In the genomic region with DNA sequence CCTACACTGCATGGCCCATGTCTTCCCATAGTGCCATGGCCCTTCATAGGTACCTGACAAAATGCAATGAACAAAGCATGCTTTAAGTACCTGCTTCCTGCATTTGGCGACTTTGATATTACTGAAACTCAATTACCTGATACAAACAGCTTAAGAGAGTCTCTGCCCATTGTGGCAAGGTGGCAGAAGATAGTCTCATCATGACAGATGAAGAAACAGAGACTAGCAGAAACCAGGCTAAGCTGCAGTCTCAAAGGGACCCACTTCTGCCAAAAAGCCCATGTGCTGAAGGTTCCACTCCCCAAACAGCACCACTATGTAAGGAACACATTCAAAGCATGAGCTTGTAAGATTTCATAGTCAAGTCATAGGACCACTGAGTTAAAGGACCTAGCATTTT, we compare ENCODE assay signal across 21 mouse cellular contexts. TPM values are rescaled to one million over a fixed set of nuclear protein-coding genes. Genes with fewer than 3 reads are reported as not detected.
DNase-seq lines count a peak whose midpoint lies in the region; ATAC-seq lines count a peak whose summit lies in the region.
"Had no signal": no experiment of that assay in that cellular context is flagged by ENCODE, and none has a peak within 500 bp of the region (broad histone marks: within the 10 kb centered on the region; RNA-seq: fewer than 3 reads in every experiment).

No protein-coding gene starts in this region.

- H3K9ac ChIP-seq in heart, embryonic 12.5 days, result no peak overlapping the region
- H3K9ac ChIP-seq in heart, embryonic 16.5 days (ENCODE audit: low read length), result no peak overlapping the region
- H3K9ac ChIP-seq in liver, embryonic 13.5 days, result 0 out of 2 replicates have a peak overlapping the region, but pooled peaks have one; percentile 22
- H3K9ac ChIP-seq in liver, embryonic 15.5 days, result no peak overlapping the region
- no peak overlapping the region for H3K9ac ChIP-seq in hindbrain, embryonic 11.5 days (ENCODE audit: low read depth, low read length)
- H3K9ac ChIP-seq: forebrain, embryonic 13.5 days; hindbrain, embryonic 14.5 days; intestine, embryonic 15.5 days had no signal

- peaks cover 84% of the 10 kb centered on the region for H3K4me1 ChIP-seq in heart, embryonic 12.5 days (replicated peaks)
- peaks cover 69% of the 10 kb centered on the region for H3K4me1 ChIP-seq in heart, embryonic 16.5 days (ENCODE audit: control insufficient read depth, insufficient read depth, low read length)
- H3K4me1 ChIP-seq in liver, embryonic 13.5 days (replicated peaks), result peaks cover 39% of the 10 kb centered on the region
- H3K4me1 ChIP-seq in liver, embryonic 15.5 days (replicated peaks), result peaks cover 27% of the 10 kb centered on the region
- no peaks in the 10 kb centered on the region for H3K4me1 ChIP-seq in hindbrain, embryonic 11.5 days (replicated peaks; ENCODE audit: control insufficient read depth, insufficient read depth, low read length)
- H3K4me1 ChIP-seq: embryonic facial prominence, embryonic 10.5 days; forebrain, embryonic 13.5 days; intestine, embryonic 15.5 days had no signal

- 80% methylated on average over 1 of the region's 1 CpGs for WGBS in heart, embryonic 12.5 days
- WGBS in heart, embryonic 16.5 days, result 78% methylated on average over 1 of the region's 1 CpGs
- WGBS in liver, embryonic 13.5 days (ENCODE audit: insufficient replicate concordance), result 60% methylated on average over 1 of the region's 1 CpGs
- WGBS in liver, embryonic 15.5 days (ENCODE audit: insufficient replicate concordance), result 61% methylated on average over 1 of the region's 1 CpGs
- WGBS in hindbrain, embryonic 11.5 days, result 79% methylated on average over 1 of the region's 1 CpGs

- H3K9me3 ChIP-seq in heart, embryonic 12.5 days (replicated peaks), result no peaks in the 10 kb centered on the region
- no peaks in the 10 kb centered on the region for H3K9me3 ChIP-seq in heart, embryonic 16.5 days (replicated peaks; ENCODE audit: control insufficient read depth, low read length)
- no peaks in the 10 kb centered on the region for H3K9me3 ChIP-seq in liver, embryonic 13.5 days (replicated peaks)
- H3K9me3 ChIP-seq in liver, embryonic 15.5 days (replicated peaks), result no peaks in the 10 kb centered on the region
- no peaks in the 10 kb centered on the region for H3K9me3 ChIP-seq in hindbrain, embryonic 11.5 days (ENCODE audit: control insufficient read depth, low read length)
- H3K9me3 ChIP-seq: embryonic facial prominence, embryonic 10.5 days; forebrain, embryonic 13.5 days; intestine, embryonic 15.5 days had no signal

- H3K27me3 ChIP-seq in heart, embryonic 12.5 days (replicated peaks), result no peaks in the 10 kb centered on the region
- H3K27me3 ChIP-seq in heart, embryonic 16.5 days (ENCODE audit: control insufficient read depth, insufficient read depth, low read length), result no peaks in the 10 kb centered on the region
- peaks cover 18% of the 10 kb centered on the region for H3K27me3 ChIP-seq in liver, embryonic 13.5 days
- peaks cover 29% of the 10 kb centered on the region for H3K27me3 ChIP-seq in liver, embryonic 15.5 days
- H3K27me3 ChIP-seq in hindbrain, embryonic 11.5 days (ENCODE audit: control insufficient read depth, insufficient read depth, low read length), result no peaks in the 10 kb centered on the region
- H3K27me3 ChIP-seq: CH12.LX; forebrain, embryonic 13.5 days; intestine, embryonic 15.5 days had no signal

- 0 out of 2 replicates have a peak overlapping the region, but pooled peaks have one; percentile 65 for H3K4me2 ChIP-seq in heart, embryonic 12.5 days
- peak overlapping the region; percentile 78 for H3K4me2 ChIP-seq in heart, embryonic 16.5 days (ENCODE audit: low read depth, low read length)
- peak overlapping the region; percentile 5; the same call in 1 of the 2 replicates for H3K4me2 ChIP-seq in liver, embryonic 13.5 days
- peak overlapping the region; percentile 3; the same call in 1 of the 2 replicates for H3K4me2 ChIP-seq in liver, embryonic 15.5 days
- no peak overlapping the region for H3K4me2 ChIP-seq in hindbrain, embryonic 11.5 days (replicated peaks; ENCODE audit: low read depth, low read length)
- H3K4me2 ChIP-seq: forebrain, embryonic 13.5 days; hindbrain, embryonic 14.5 days; intestine, embryonic 15.5 days had no signal

- no peak overlapping the region for H3K27ac ChIP-seq in heart, embryonic 12.5 days (ENCODE audit: poor library complexity, severe bottlenecking)
- peak overlapping the region; percentile 21; the same call in 1 of the 2 replicates for H3K27ac ChIP-seq in heart, embryonic 16.5 days (ENCODE audit: low read length)
- H3K27ac ChIP-seq in liver, embryonic 13.5 days, result peak overlapping the region; percentile 65
- peak overlapping the region; percentile 25; the same call in 1 of the 2 replicates for H3K27ac ChIP-seq in liver, embryonic 15.5 days (replicated peaks)
- H3K27ac ChIP-seq in hindbrain, embryonic 11.5 days (ENCODE audit: low read depth, low read length), result no peak overlapping the region
- H3K27ac ChIP-seq: embryonic facial prominence, embryonic 10.5 days; forebrain, embryonic 13.5 days; gastrocnemius, adult 2 months; hindbrain, embryonic 14.5 days; intestine, embryonic 15.5 days had no signal

- ATAC-seq in heart, embryonic 12.5 days (ENCODE audit: insufficient number of reproducible peaks, low FRiP score), result no peak
- ATAC-seq in heart, embryonic 16.5 days (replicated peaks; ENCODE audit: extremely low read depth, insufficient read depth, low FRiP score), result no peak
- peak; percentile 54 for ATAC-seq in liver, embryonic 13.5 days (ENCODE audit: low read depth)
- ATAC-seq in liver, embryonic 15.5 days (ENCODE audit: insufficient read depth), result peak; percentile 59; the same call in 1 of the 2 replicates
- ATAC-seq in hindbrain, embryonic 11.5 days (ENCODE audit: low FRiP score), result no peak
- ATAC-seq: activated CD4-positive, CD25-positive, alpha-beta regulatory T cell, adult 4 months; forebrain, embryonic 13.5 days; intestine, embryonic 15.5 days; Patski had no signal

- H3K36me3 ChIP-seq in heart, embryonic 12.5 days, result no peaks in the 10 kb centered on the region
- H3K36me3 ChIP-seq in heart, embryonic 16.5 days (ENCODE audit: control insufficient read depth, insufficient read depth), result no peaks in the 10 kb centered on the region
- no peaks in the 10 kb centered on the region for H3K36me3 ChIP-seq in liver, embryonic 13.5 days
- H3K36me3 ChIP-seq in liver, embryonic 15.5 days (replicated peaks), result no peaks in the 10 kb centered on the region
- H3K36me3 ChIP-seq in hindbrain, embryonic 11.5 days (ENCODE audit: control insufficient read depth, insufficient read depth, low read length), result no peaks in the 10 kb centered on the region
- H3K36me3 ChIP-seq: embryonic facial prominence, embryonic 10.5 days; intestine, embryonic 15.5 days had no signal

- DNase-seq in heart, adult 11 months, result no peak
- no peak for DNase-seq in heart, adult 9 months (ENCODE audit: low spot score in 2 of 2)
- no peak for DNase-seq in liver, embryonic 13.5 days
- no peak for DNase-seq in hindbrain, embryonic 11.5 days (ENCODE audit: low spot score)
- DNase-seq: adrenal gland, postnatal 14 days; cerebellum, adult 11-12 months; cerebellum, postnatal 10 days; gastrocnemius, adult 2 months; gastrocnemius, postnatal 36 days; heart, adult 18-20 months; kidney, adult 18-20 months had no signal

- no peak overlapping the region for H3K4me3 ChIP-seq in heart, embryonic 12.5 days
- no peak overlapping the region for H3K4me3 ChIP-seq in heart, embryonic 16.5 days (ENCODE audit: low read length)
- H3K4me3 ChIP-seq in liver, embryonic 13.5 days (replicated peaks), result no peak overlapping the region
- no peak overlapping the region for H3K4me3 ChIP-seq in liver, embryonic 15.5 days (replicated peaks)
- H3K4me3 ChIP-seq in hindbrain, embryonic 11.5 days (ENCODE audit: low read depth, low read length), result no peak overlapping the region
- H3K4me3 ChIP-seq: embryonic facial prominence, embryonic 10.5 days; forebrain, embryonic 13.5 days; gastrocnemius, adult 2 months; intestine, embryonic 15.5 days had no signal

RNA-seq across cellular contexts. Expression of a gene that starts 7.8 kb away (rescaled TPM):
- polyA plus RNA-seq in heart, embryonic 12.5 days (2016; fragmentation: Nextera tagmentation; extraction: Ambion mirVana), result 35.3 and 40.1 TPM in 2 replicates
- polyA plus RNA-seq in heart, embryonic 16.5 days (2015; fragmentation: Nextera tagmentation; extraction: Ambion mirVana), result 31.5 and 33.3 TPM in 2 replicates
- 0.10 and 0.12 TPM in 2 replicates for polyA plus RNA-seq in liver, embryonic 13.5 days (2015; fragmentation: Nextera tagmentation; extraction: Ambion mirVana)
- 0.21 and 0.32 TPM in 2 replicates for polyA plus RNA-seq in liver, embryonic 15.5 days (2015; fragmentation: Nextera tagmentation; extraction: Ambion mirVana)
- polyA plus RNA-seq in hindbrain, embryonic 11.5 days (2014; fragmentation: Nextera tagmentation; extraction: Ambion mirVana), result 0.39 and 1.5 TPM in 2 replicates
- polyA plus RNA-seq: activated CD4-positive, CD25-positive, alpha-beta regulatory T cell, adult 4 months; Patski had no signal

Comparison
In these comparisons a context has a peak if more than half of its experiments do, and no peak if none do; other contexts are left out.
1. H3K27ac ChIP-seq: peak in heart, embryonic 16.5 days (single experiment), liver, embryonic 13.5 days (single experiment) and liver, embryonic 15.5 days (single experiment); none in heart, embryonic 12.5 days (single experiment) and hindbrain, embryonic 11.5 days (single experiment).
2. ATAC-seq: peak in liver, embryonic 13.5 days (single experiment) and liver, embryonic 15.5 days (single experiment); none in heart, embryonic 12.5 days (single experiment), heart, embryonic 16.5 days (single experiment) and hindbrain, embryonic 11.5 days (single experiment).
3. RNA of a gene that starts 7.8 kb away (polyA plus RNA-seq): 35.3 to 40.1 TPM in heart, embryonic 12.5 days and 31.5 to 33.3 TPM in heart, embryonic 16.5 days; 0.39 to 1.5 TPM in hindbrain, embryonic 11.5 days, 0.21 to 0.32 TPM in liver, embryonic 15.5 days and 0.10 to 0.12 TPM in liver, embryonic 13.5 days; every median in the first group is over 10 times any median in the second.